Mouse (Mus musculus) liver, embryonic 14.5 days (tissue): ENCODE results near the gene Epha4. TPM values are rescaled to one million over a fixed set of nuclear protein-coding genes. Genes with fewer than 3 reads are reported as not detected.

Experiments
- ATAC-seq: fragments of 200-750 bp; cut with Nextera tagmentation; 2 replicates; pipeline ENCODE4 v1.8.0; 2017; ENCODE audit warnings: moderate number of reproducible peaks, mild to moderate bottlenecking, moderate library complexity; ENCODE audit not compliant: insufficient read depth
- DNase-seq, 3 experiments: peaks; one replicate each; pipeline ENCODE4 v3.0.0-alpha.2; 2012 to 2013; ENCODE audit warnings: low read depth in 3 of 3, low spot score in 3 of 3
- H3K27ac ChIP-seq: fragments of 300-500 bp; sonication (generic); 2 replicates; pipeline ENCODE4 v1.5.1; 2014; ENCODE audit warnings: moderate library complexity, mild to moderate bottlenecking, control low read depth, inconsistent platforms
- H3K27me3 ChIP-seq: fragments of 300-500 bp; sonication (generic); 2 replicates; pipeline ENCODE4 v1.6.1; 2014; ENCODE audit warnings: mild to moderate bottlenecking, low read length, moderate library complexity; ENCODE audit not compliant: control insufficient read depth, insufficient read depth
- H3K36me3 ChIP-seq: fragments of 300-500 bp; sonication (generic); replicated peaks from 2 replicates; pipeline ENCODE4 v1.6.1; 2014; ENCODE audit warnings: low read depth; ENCODE audit not compliant: control insufficient read depth, insufficient read depth
- H3K4me1 ChIP-seq, 2 experiments: fragments of 200-500 bp in 1 of 2; fragments of 300-500 bp in 1 of 2; sonication (generic) in 1 of 2; replicated peaks; 2 replicates each; pipeline ENCODE4 v1.6.1; 2012 to 2014; ENCODE audit warnings: antibody characterized with exemption in 1 of 2, inconsistent platforms in 1 of 2, low read length in 1 of 2; ENCODE audit not compliant: control insufficient read depth in 2 of 2, insufficient read depth in 2 of 2
- H3K4me2 ChIP-seq: fragments of 300-500 bp; sonication (generic); 2 replicates; pipeline ENCODE4 v1.6.1; 2014; ENCODE audit warnings: low read depth, mild to moderate bottlenecking, control low read depth, moderate library complexity
- H3K4me3 ChIP-seq, 2 experiments: fragments of 200-500 bp in 1 of 2; fragments of 300-500 bp in 1 of 2; sonication (generic) in 1 of 2; 2 replicates each; pipeline ENCODE4 v1.5.1; 2012 to 2014; ENCODE audit warnings: low read depth in 2 of 2, low read length in 2 of 2, mild to moderate bottlenecking in 2 of 2, control low read depth in 1 of 2, inconsistent platforms in 1 of 2, moderate library complexity in 1 of 2; ENCODE audit not compliant: insufficient read depth in 1 of 2
- H3K9ac ChIP-seq: fragments of 300-500 bp; sonication (generic); replicated peaks from 2 replicates; pipeline ENCODE4 v1.6.1; 2014; ENCODE audit warnings: mild to moderate bottlenecking, control low read depth, moderate library complexity
- H3K9me3 ChIP-seq: fragments of 300-500 bp; sonication (generic); 2 replicates; pipeline ENCODE4 v1.6.1; 2016; ENCODE audit warnings: low read length, mixed read lengths; ENCODE audit not compliant: control insufficient read depth
- CTCF ChIP-seq: IDR thresholded peaks from 2 replicates; pipeline ENCODE4 v1.5.1; 2016; ENCODE audit warnings: antibody characterized with exemption, low read depth, control low read depth
- EP300 ChIP-seq: IDR thresholded peaks from 2 replicates; pipeline ENCODE4 v1.6.1; 2016; ENCODE audit warnings: antibody characterized with exemption, low read depth
- WGBS: fragments of 180-500 bp; shearing (Covaris S2); extraction: QIAGEN DNeasy Blood & Tissue Kit; methylation state at CpG from one replicate; pipeline ENCODE4 v1.1.7; 2014; ENCODE audit not compliant: insufficient replicate concordance; 5-methylcytosine and 5-hydroxymethylcytosine counted together
- polyA plus RNA-seq, 2 experiments: library from polyadenylated mRNA; depleted of rRNA in 1 of 2; stranded (reverse) in 1 of 2; unstranded in 1 of 2; fragments of >200 nt; fragmentation: Nextera tagmentation in 1 of 2; extraction: Ambion mirVana in 1 of 2; gene quantifications; 2 replicates each; pipeline versions ENCODE4 v1.2.1 to v1.2.3; 2012 to 2014

The Epha4 gene
- polyA plus RNA-seq, 2 experiments = 0.22 to 0.50 TPM

DNA sequence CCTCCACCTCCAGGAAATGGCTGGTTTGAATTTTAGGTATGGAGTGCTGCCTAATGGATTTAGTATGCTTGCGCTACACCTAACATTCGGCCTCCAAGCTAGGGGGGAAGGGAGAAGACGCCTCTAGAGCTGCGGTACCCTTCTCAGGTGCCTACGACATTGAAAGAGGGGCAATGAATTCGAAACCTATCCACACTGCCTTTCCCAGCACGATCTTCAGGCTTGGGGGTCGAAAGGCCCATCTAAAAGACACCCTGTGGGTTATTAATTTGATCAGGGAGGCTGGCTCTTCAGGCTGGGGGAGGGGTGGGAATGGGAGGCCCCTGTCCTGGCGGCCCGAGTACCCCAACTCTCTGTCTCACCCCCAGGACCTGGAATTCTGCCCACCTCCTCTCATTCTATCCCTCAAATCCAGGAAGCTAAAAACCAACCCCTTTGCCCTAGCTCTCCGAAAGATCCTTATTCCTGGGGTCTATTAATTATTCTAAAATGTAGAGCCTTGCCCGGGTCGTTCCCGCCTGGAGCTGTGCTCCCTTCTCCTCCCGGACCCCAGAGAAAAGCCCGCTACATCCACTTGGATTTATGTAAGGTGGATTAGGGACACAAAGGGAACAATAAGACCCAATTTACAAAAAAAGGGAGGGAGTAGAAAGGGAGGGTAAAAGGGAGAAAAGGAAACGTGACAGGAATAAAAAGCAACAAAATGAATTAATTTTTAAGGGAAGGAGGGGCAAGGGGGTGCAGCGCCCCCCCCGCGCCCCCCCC is 2.3 kb downstream of the Epha4 start:
- TF ChIP-seq EP300 (no peak), CTCF (no peak)
- ATAC-seq (no peak), DNase-seq (no peak)
- WGBS = 18% methylated on average over 20 of the region's 20 CpGs
- no peaks in the 10 kb centered on the region for H3K36me3 ChIP-seq
- peaks cover 44% of the 10 kb centered on the region for H3K27me3 ChIP-seq
- no peaks in the 10 kb centered on the region for H3K9me3 ChIP-seq
- no peaks in the 10 kb centered on the region for H3K4me1 ChIP-seq
- peak overlapping the region; percentile 71 for H3K4me2 ChIP-seq
- H3K27ac ChIP-seq = no peak overlapping the region
- no peak overlapping the region for H3K9ac ChIP-seq
- H3K4me3 ChIP-seq = no peak overlapping the region; a peak in 1 of 4 replicates

DNA sequence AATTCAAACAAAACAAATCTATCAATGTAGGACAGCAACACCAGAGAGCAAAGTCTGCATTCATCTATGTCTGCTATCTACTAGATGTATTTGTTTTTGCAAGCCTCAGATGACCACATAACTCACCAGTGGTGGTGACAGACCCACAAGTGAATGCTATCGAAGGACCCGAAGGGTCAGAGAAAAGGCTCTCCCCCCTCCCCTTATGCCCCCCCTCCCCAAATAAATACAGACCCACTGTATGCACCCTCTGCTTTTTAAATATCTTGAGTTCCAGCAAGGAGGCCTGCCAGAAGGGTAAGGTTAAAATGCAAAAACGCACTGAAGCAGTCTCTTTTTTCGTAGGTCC is 2.9 kb downstream of the Epha4 start:
- TF ChIP-seq CTCF (no peak), EP300 (no peak)
- Histone ChIP-seq H3K36me3 (no peaks in the 10 kb centered on the region), H3K27me3 (peaks cover 44% of the 10 kb centered on the region), H3K9ac (no peak overlapping the region), H3K4me2 (no peak overlapping the region; the same call in 1 of the 2 replicates), H3K4me3 (no peak overlapping the region), H3K4me1 (no peaks in the 10 kb centered on the region), H3K9me3 (no peaks in the 10 kb centered on the region), H3K27ac (no peak overlapping the region)
- DNase-seq (no peak), ATAC-seq (no peak)
- 50% methylated on average over 4 of the region's 4 CpGs for WGBS

DNA sequence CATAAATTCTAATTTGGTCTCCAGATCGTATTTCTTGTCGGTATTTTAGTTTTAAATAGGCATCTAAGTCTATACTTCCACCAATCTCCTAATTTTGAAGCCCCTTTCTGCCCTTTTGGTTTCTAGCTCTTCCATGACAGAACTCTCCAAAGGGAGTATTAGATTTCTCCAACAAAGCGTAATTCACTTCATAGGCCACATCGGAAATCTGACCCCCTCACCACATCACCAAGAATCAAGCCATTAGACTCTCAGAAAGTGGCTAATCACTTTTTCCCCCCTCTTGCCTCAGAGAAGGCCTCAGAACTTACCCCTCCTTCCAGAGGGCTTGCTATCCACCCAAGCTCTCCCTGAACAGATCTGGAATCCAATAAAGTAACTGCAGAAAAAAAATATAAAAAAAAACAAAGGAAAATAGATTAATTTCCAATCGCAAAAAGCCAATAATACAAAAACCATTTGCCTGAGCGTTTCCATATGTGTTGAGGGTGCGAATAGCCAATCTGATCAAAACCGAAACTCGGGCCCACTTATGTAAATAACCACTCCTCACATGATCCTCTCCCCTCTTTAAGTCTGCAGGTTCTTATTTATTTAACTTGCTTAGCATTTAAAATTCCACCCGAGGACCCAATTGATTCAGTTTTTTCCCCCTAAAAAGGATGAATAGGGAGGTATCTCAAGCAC is 3.4 kb downstream of the Epha4 start:
- no peak overlapping the region for H3K4me3 ChIP-seq
- H3K9me3 ChIP-seq = no peaks in the 10 kb centered on the region
- no peak overlapping the region for H3K9ac ChIP-seq
- 62% methylated on average over 10 of the region's 10 CpGs for WGBS
- no peak overlapping the region for H3K4me2 ChIP-seq
- no peaks in the 10 kb centered on the region for H3K36me3 ChIP-seq
- no peak overlapping the region for H3K27ac ChIP-seq
- H3K27me3 ChIP-seq = peaks cover 41% of the 10 kb centered on the region
- ATAC-seq (no peak), DNase-seq (no peak)
- no peak for TF ChIP-seq CTCF
- no peak for TF ChIP-seq EP300
- no peaks in the 10 kb centered on the region for H3K4me1 ChIP-seq

DNA sequence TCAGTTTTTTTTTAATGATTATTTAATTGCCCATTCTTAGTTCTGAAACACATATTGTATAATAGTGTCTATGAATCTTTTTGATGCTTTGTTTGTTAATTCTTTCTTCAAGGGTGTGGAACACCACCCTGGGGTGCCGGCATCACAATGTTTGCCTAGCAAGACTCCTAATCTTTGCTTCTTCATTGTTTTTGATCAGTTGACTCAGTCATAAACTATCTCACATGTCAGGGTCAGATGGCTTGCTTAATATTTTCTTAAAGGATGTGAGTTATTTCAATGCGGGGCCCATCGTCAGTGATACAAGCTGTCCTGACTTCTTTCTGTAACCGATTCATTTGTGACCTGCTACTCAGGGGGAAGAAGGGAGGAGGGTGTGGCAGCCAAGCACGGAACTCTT is 4.3 kb downstream of the Epha4 start:
- Histone ChIP-seq H3K36me3 (no peaks in the 10 kb centered on the region), H3K27ac (no peak overlapping the region), H3K4me3 (no peak overlapping the region), H3K9ac (no peak overlapping the region), H3K27me3 (peaks cover 35% of the 10 kb centered on the region), H3K4me1 (no peaks in the 10 kb centered on the region), H3K4me2 (no peak overlapping the region), H3K9me3 (no peaks in the 10 kb centered on the region)
- DNase-seq (no peak), ATAC-seq (no peak)
- 66% methylated on average over 5 of the region's 5 CpGs for WGBS
- TF ChIP-seq EP300 (no peak), CTCF (no peak)

DNA sequence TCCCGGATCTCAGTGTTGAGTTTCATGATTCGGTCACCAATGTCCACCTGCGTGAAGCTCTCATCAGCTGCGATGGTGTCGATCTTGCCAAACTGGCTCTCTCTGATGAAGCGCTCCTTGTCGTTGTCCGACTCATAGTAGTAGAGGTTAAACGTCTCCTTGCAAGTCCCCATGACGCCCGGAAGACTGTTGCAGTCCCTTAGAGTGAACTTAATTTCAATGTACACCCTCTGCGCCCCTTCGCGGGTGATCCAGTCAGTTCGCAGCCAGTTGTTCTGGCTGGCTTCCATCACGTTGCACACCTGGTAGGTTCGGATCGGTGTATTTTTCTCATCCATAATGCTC is 8.1 kb downstream of the Epha4 start:
- H3K4me3 ChIP-seq = no peak overlapping the region
- WGBS = 79% methylated on average over 18 of the region's 18 CpGs
- no peak overlapping the region for H3K4me2 ChIP-seq
- no peaks in the 10 kb centered on the region for H3K36me3 ChIP-seq
- TF ChIP-seq CTCF (no peak), EP300 (no peak)
- H3K9ac ChIP-seq = no peak overlapping the region
- H3K4me1 ChIP-seq = no peaks in the 10 kb centered on the region
- H3K9me3 ChIP-seq = no peaks in the 10 kb centered on the region
- H3K27me3 ChIP-seq = 0 out of 2 replicates have a peak, but pooled peaks cover under 1% of the 10 kb centered on the region
- H3K27ac ChIP-seq = no peak overlapping the region
- no peak for DNase-seq
- ATAC-seq = no peak
